Mouse (Mus musculus) adrenal gland, adult 18-20 months (tissue): ENCODE measurements around the gene Rfx8. TPM values are rescaled to one million over a fixed set of nuclear protein-coding genes. Genes with fewer than 3 reads are reported as not detected.

ENCODE experiments used
- DNase-seq, 2 experiments: peaks; one replicate each; pipeline ENCODE4 v3.0.0; 2021 to 2022; ENCODE audit warnings: low spot score in 2 of 2
- total RNA-seq, 2 experiments: library from RNA; stranded (reverse); gene quantifications; 1 replicate in 1 of 2; 2 replicates in 1 of 2; pipeline ENCODE4 v1.2.3; 2021

Rfx8 gene
- total RNA-seq, 2 experiments from 2014 or later = not detected

GRCm38 (mm10) chr1:39735493-39735892, 14.7 kb upstream of the Rfx8 start:
- DNase-seq = no peak

- no peak for DNase-seq
Measured at GRCm38 (mm10) chr1:39734881-39735280, 14.1 kb upstream of the Rfx8 start.

- DNase-seq = no peak
Measured at GRCm38 (mm10) chr1:39734311-39734710, 13.5 kb upstream of the Rfx8 start.

GRCm38 (mm10) chr1:39733876-39734275, 13.1 kb upstream of the Rfx8 start:
- no peak for DNase-seq

GRCm38 (mm10) chr1:39732081-39732480, 11.3 kb upstream of the Rfx8 start:
- DNase-seq = no peak

- DNase-seq = no peak
Measured at GRCm38 (mm10) chr1:39731543-39731942, 10.7 kb upstream of the Rfx8 start.

- DNase-seq = no peak
Measured at GRCm38 (mm10) chr1:39730868-39731267, 10.1 kb upstream of the Rfx8 start.

- no peak for DNase-seq
Measured at GRCm38 (mm10) chr1:39729919-39730318, 9.1 kb upstream of the Rfx8 start.

GRCm38 (mm10) chr1:39721351-39721726, 542 bp upstream of the Rfx8 start:
- no peak for DNase-seq

GRCm38 (mm10) chr1:39720186-39720585, 611 bp downstream of the Rfx8 start:
- no peak for DNase-seq

GRCm38 (mm10) chr1:39715551-39715950, 5.2 kb downstream of the Rfx8 start:
- no peak for DNase-seq

- no peak for DNase-seq
Measured at GRCm38 (mm10) chr1:39714729-39715128, 6.1 kb downstream of the Rfx8 start.

- DNase-seq = no peak
Measured at GRCm38 (mm10) chr1:39713842-39714658, 6.7 kb downstream of the Rfx8 start.

- DNase-seq = no peak
Measured at GRCm38 (mm10) chr1:39713300-39713699, 7.5 kb downstream of the Rfx8 start.

GRCm38 (mm10) chr1:39712261-39712660, 8.5 kb downstream of the Rfx8 start:
- no peak for DNase-seq

- no peak for DNase-seq
Measured at GRCm38 (mm10) chr1:39710604-39711003, 10.2 kb downstream of the Rfx8 start.

- no peak for DNase-seq
Measured at GRCm38 (mm10) chr1:39710016-39710415, 10.8 kb downstream of the Rfx8 start.

- DNase-seq = no peak
Measured at GRCm38 (mm10) chr1:39708778-39709177, 12.0 kb downstream of the Rfx8 start.

GRCm38 (mm10) chr1:39702216-39703046, 18.4 kb downstream of the Rfx8 start:
- no peak for DNase-seq

GRCm38 (mm10) chr1:39701274-39701602, 19.6 kb downstream of the Rfx8 start:
- DNase-seq = no peak

GRCm38 (mm10) chr1:39700599-39701273, 20.1 kb downstream of the Rfx8 start:
- no peak for DNase-seq

GRCm38 (mm10) chr1:39698456-39698855, 22.3 kb downstream of the Rfx8 start:
- no peak for DNase-seq
